Mouse (Mus musculus) kidney, embryonic 15.5 days (tissue): ENCODE data around the gene Rassf6. TPM values are rescaled to one million over a fixed set of nuclear protein-coding genes. Genes with fewer than 3 reads are reported as not detected.
"Not testable (repeated sequence)": the region's sequence is repeated elsewhere in the genome, so short reads cannot be mapped to it uniquely, and the experiment has no call there.

Source experiments
- ATAC-seq: fragments of 200-750 bp; cut with Nextera tagmentation; replicated peaks from 2 replicates; pipeline ENCODE4 v1.8.0; 2017; ENCODE audit warnings: moderate TSS enrichment; ENCODE audit not compliant: low FRiP score
- H3K27ac ChIP-seq: fragments of 300-500 bp; sonication (generic); 2 replicates; pipeline ENCODE4 v1.5.1; 2015; ENCODE audit warnings: mild to moderate bottlenecking, inconsistent platforms
- H3K27me3 ChIP-seq: fragments of 300-500 bp; sonication (generic); 2 replicates; pipeline ENCODE4 v1.6.1; 2015; ENCODE audit warnings: inconsistent platforms
- H3K36me3 ChIP-seq: fragments of 300-500 bp; sonication (generic); 2 replicates; pipeline ENCODE4 v1.6.1; 2015; ENCODE audit warnings: inconsistent platforms
- H3K4me1 ChIP-seq: fragments of 300-500 bp; sonication (generic); 2 replicates; pipeline ENCODE4 v1.6.1; 2015; ENCODE audit warnings: inconsistent platforms
- H3K4me2 ChIP-seq: fragments of 300-500 bp; sonication (generic); 2 replicates; pipeline ENCODE4 v1.6.1; 2015; ENCODE audit warnings: moderate library complexity, mild to moderate bottlenecking, inconsistent platforms
- H3K4me3 ChIP-seq: fragments of 300-500 bp; sonication (generic); replicated peaks from 2 replicates; pipeline ENCODE4 v1.5.1; 2015; ENCODE audit warnings: mild to moderate bottlenecking, inconsistent platforms
- H3K9ac ChIP-seq: fragments of 300-500 bp; sonication (generic); 2 replicates; pipeline ENCODE4 v1.6.1; 2015; ENCODE audit warnings: mild to moderate bottlenecking, inconsistent platforms
- H3K9me3 ChIP-seq: fragments of 300-500 bp; sonication (generic); replicated peaks from 2 replicates; pipeline ENCODE4 v1.6.1; 2016; ENCODE audit warnings: inconsistent platforms
- WGBS: fragments of 180-500 bp; shearing (Covaris S2); methylation state at CpG from one replicate; pipeline ENCODE4 v1.1.7; 2015; ENCODE audit warnings: mixed read lengths; 5-methylcytosine and 5-hydroxymethylcytosine counted together
- polyA plus RNA-seq: library from polyadenylated mRNA; unstranded; fragments of >200 nt; fragmentation: Nextera tagmentation; extraction: Ambion mirVana; gene quantifications from 2 replicates; pipeline ENCODE4 v1.2.1, GENCODE M21; 2015

The Rassf6 gene
- polyA plus RNA-seq, 1 experiment from 2014 or later: 12.1 TPM

GRCm38 (mm10) chr5:90621726-90622125 is 18.7 kb downstream of the Rassf6 start:
- Histone ChIP-seq H3K9ac (no peak overlapping the region), H3K4me1 (0 out of 2 replicates have a peak, but pooled peaks cover 3% of the 10 kb centered on the region), H3K4me3 (no peak overlapping the region), H3K4me2 (no peak overlapping the region), H3K9me3 (no peaks in the 10 kb centered on the region), H3K36me3 (no peaks in the 10 kb centered on the region), H3K27me3 (no peaks in the 10 kb centered on the region), H3K27ac (no peak overlapping the region)
- ATAC-seq: no peak
- WGBS: 90% methylated on average over 6 of the region's 6 CpGs

- Histone ChIP-seq H3K9ac (no peak overlapping the region), H3K27ac (no peak overlapping the region), H3K4me1 (0 out of 2 replicates have a peak, but pooled peaks cover 3% of the 10 kb centered on the region), H3K27me3 (no peaks in the 10 kb centered on the region), H3K9me3 (no peaks in the 10 kb centered on the region), H3K4me2 (no peak overlapping the region), H3K36me3 (no peaks in the 10 kb centered on the region), H3K4me3 (no peak overlapping the region)
- ATAC-seq: no peak
- 94% methylated on average over 2 of the region's 2 CpGs for WGBS
Measured at GRCm38 (mm10) chr5:90621316-90621715, 19.1 kb downstream of the Rassf6 start.

DNA sequence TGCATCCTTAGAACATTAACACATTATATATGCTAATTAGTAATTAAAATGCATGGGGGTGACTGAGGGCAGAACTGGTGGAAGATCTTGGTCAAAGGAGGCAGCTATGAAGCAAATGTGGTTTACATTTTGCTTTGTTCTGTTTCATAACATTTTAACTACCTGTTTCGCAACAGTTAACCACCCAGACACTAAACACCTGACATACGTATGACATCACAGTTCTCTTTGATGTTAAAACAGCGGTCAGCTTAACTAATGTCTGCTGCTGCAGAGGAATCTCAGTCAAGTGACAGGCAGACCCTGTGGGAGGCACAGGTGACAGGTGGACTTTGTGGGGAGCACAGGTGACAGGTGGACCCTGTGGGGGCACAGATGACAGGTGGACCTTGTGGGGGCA is 22.6 kb downstream of the Rassf6 start:
- 77% methylated on average over 3 of the region's 3 CpGs for WGBS
- Histone ChIP-seq H3K27ac (no peak overlapping the region), H3K4me2 (no peak overlapping the region), H3K4me1 (no peaks in the 10 kb centered on the region), H3K9ac (no peak overlapping the region), H3K9me3 (no peaks in the 10 kb centered on the region), H3K4me3 (no peak overlapping the region), H3K36me3 (no peaks in the 10 kb centered on the region), H3K27me3 (no peaks in the 10 kb centered on the region)
- ATAC-seq: no peak

- WGBS: 81% methylated on average over 1 of the region's 1 CpGs
- H3K4me1 ChIP-seq, ATAC-seq, H3K36me3 ChIP-seq, H3K27ac ChIP-seq, H3K9me3 ChIP-seq, H3K27me3 ChIP-seq, H3K4me2 ChIP-seq, H3K4me3 ChIP-seq, H3K9ac ChIP-seq: not testable (repeated sequence)
Measured at GRCm38 (mm10) chr5:90612751-90613150, 27.7 kb downstream of the Rassf6 start.

DNA sequence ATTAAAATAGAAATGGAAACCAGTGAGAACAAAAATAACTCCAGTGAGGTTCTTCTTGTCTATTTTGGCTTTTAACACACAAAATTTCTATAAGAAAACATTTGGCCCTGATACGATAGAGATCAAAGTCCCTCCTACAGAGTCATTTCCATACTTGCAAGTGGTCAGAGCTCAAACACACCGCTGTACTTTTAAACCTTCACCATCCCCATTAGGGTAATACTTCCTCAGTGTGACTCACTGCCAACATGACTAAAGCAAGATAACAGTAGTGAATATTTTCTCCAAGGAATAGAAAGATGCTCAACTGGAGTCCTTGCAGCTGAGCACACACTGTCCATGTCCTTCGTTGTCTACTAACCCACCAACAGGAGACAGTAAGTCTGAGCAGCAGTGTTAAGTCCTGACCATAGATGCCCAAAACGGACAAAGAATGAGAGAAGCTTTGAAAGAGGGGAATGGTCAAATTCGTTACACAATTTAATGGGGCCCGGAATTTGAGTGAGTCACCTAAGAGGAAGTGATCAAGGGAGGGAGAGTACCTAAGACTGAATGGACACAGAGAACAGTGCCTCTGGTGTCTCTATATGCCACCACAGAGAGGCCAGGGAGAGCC is 28.4 kb downstream of the Rassf6 start:
- H3K27me3 ChIP-seq: no peaks in the 10 kb centered on the region
- H3K4me1 ChIP-seq: 0 out of 2 replicates have a peak, but pooled peaks cover 4% of the 10 kb centered on the region
- ATAC-seq: no peak
- H3K9ac ChIP-seq: no peak overlapping the region
- no peak overlapping the region for H3K4me3 ChIP-seq
- no peak overlapping the region for H3K27ac ChIP-seq
- H3K9me3 ChIP-seq: no peaks in the 10 kb centered on the region
- WGBS: 78% methylated on average over 6 of the region's 6 CpGs
- no peaks in the 10 kb centered on the region for H3K36me3 ChIP-seq
- H3K4me2 ChIP-seq: no peak overlapping the region

GRCm38 (mm10) chr5:90611388-90611787 is 29.1 kb downstream of the Rassf6 start:
- no peak overlapping the region for H3K4me2 ChIP-seq
- H3K27me3 ChIP-seq: no peaks in the 10 kb centered on the region
- H3K27ac ChIP-seq: no peak overlapping the region
- 0 out of 2 replicates have a peak, but pooled peaks cover 4% of the 10 kb centered on the region for H3K4me1 ChIP-seq
- H3K4me3 ChIP-seq: no peak overlapping the region
- ATAC-seq: 0 out of 2 replicates have a peak, but pooled peaks have one; percentile 36
- H3K9me3 ChIP-seq: no peaks in the 10 kb centered on the region
- 72% methylated on average over 3 of the region's 3 CpGs for WGBS
- no peaks in the 10 kb centered on the region for H3K36me3 ChIP-seq
- H3K9ac ChIP-seq: no peak overlapping the region

GRCm38 (mm10) chr5:90608906-90609305 is 31.6 kb downstream of the Rassf6 start:
- Histone ChIP-seq H3K27ac (0 out of 2 replicates have a peak overlapping the region, but pooled peaks have one; percentile 1), H3K9ac (no peak overlapping the region), H3K27me3 (no peaks in the 10 kb centered on the region), H3K4me3 (no peak overlapping the region), H3K9me3 (no peaks in the 10 kb centered on the region), H3K36me3 (no peaks in the 10 kb centered on the region), H3K4me1 (0 out of 2 replicates have a peak, but pooled peaks cover 4% of the 10 kb centered on the region), H3K4me2 (no peak overlapping the region)
- no peak for ATAC-seq
- WGBS: 41% methylated on average over 11 of the region's 11 CpGs

DNA sequence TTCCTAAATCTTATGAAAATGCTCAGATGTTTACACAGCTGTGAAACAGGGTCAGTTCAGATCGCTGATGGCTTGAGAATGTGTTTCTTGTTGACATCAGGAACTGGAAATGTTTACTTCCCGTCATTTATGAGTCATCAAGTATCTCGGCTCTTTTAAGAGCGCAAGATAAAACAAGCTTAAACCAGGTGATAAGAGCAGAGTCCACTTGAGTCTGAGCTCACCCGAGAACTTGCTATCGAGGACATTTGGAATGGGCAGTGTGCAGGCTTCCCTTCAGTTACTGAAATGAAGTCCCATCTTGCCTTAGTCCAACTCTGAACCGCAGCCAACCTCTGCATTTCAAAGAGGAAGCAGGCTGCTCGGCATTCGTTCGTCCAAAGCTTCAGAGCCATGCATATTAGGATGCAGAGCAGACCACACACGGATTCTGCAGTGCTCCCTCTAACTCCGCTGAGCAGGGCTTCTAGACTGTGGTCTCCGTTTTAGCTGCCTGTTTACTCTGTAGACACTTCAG is 37.0 kb downstream of the Rassf6 start:
- no peak overlapping the region for H3K9ac ChIP-seq
- no peaks in the 10 kb centered on the region for H3K9me3 ChIP-seq
- H3K4me1 ChIP-seq: no peaks in the 10 kb centered on the region
- H3K36me3 ChIP-seq: no peaks in the 10 kb centered on the region
- ATAC-seq: peak; percentile 46; the same call in 1 of the 2 replicates
- H3K27me3 ChIP-seq: no peaks in the 10 kb centered on the region
- no peak overlapping the region for H3K4me3 ChIP-seq
- 45% methylated on average over 13 of the region's 13 CpGs for WGBS
- H3K4me2 ChIP-seq: peak overlapping the region; percentile 41
- 0 out of 2 replicates have a peak overlapping the region, but pooled peaks have one; percentile 30 for H3K27ac ChIP-seq

GRCm38 (mm10) chr5:90601469-90601868 is 39.0 kb downstream of the Rassf6 start:
- no peak overlapping the region for H3K4me2 ChIP-seq
- ATAC-seq: no peak
- WGBS: 21% methylated on average over 6 of the region's 6 CpGs
- H3K36me3 ChIP-seq: no peaks in the 10 kb centered on the region
- H3K9ac ChIP-seq: no peak overlapping the region
- H3K4me1 ChIP-seq: no peaks in the 10 kb centered on the region
- no peak overlapping the region for H3K4me3 ChIP-seq
- no peak overlapping the region for H3K27ac ChIP-seq
- H3K9me3 ChIP-seq: no peaks in the 10 kb centered on the region
- no peaks in the 10 kb centered on the region for H3K27me3 ChIP-seq

DNA sequence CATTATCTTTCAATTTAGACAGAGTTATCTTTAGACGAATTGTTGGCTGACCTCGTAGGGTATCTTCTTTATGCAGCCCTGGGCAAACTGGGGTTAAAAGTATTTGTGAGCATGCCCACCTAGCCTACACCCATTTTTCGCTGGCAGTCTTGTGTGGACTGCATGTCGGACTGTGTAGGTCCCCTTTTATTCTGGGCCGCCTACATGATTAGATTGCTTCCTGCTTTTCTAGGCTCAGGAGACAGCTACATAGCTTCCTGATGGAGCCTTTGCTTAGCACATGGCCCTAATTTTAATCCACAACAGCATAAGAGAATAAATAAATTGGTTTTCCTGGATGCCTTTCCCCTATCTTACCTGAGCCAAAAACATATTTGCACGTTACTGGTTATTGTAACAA is 44.3 kb downstream of the Rassf6 start:
- H3K27me3 ChIP-seq: no peaks in the 10 kb centered on the region
- WGBS: 86% methylated on average over 6 of the region's 6 CpGs
- no peak for ATAC-seq

DNA sequence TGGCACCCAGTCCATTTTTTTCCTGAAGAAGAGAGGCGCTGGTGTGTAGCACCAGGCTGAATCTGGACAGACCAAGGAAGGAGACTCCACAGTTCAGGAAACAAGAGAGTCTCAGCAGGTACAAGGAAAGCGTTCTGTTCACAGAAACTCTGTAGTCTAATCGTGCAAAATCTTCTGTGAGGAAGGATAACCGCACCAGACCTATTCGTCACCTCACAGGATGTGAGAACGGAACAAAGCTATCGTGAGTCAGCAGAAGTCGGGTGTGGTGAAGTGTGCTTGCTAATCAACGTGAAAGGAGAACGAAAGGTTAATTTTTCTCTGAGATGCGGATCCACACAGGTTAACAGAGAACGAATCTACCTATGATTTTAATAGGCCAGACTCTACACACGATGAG is 45.5 kb downstream of the Rassf6 start:
- H3K36me3 ChIP-seq: no peaks in the 10 kb centered on the region
- peaks cover 3% of the 10 kb centered on the region; the same call in 1 of the 2 replicates for H3K4me1 ChIP-seq
- H3K27me3 ChIP-seq: no peaks in the 10 kb centered on the region
- no peak overlapping the region for H3K4me3 ChIP-seq
- no peak for ATAC-seq
- no peak overlapping the region for H3K4me2 ChIP-seq
- H3K27ac ChIP-seq: no peak overlapping the region
- no peak overlapping the region for H3K9ac ChIP-seq
- 81% methylated on average over 13 of the region's 13 CpGs for WGBS
- H3K9me3 ChIP-seq: no peaks in the 10 kb centered on the region

More for the DNA sequence above, 44.3 kb downstream of the Rassf6 start:
- Histone ChIP-seq H3K4me1 (no peaks in the 10 kb centered on the region), H3K9ac (no peak overlapping the region), H3K27ac (no peak overlapping the region), H3K4me2 (no peak overlapping the region), H3K4me3 (no peak overlapping the region), H3K36me3 (no peaks in the 10 kb centered on the region), H3K9me3 (no peaks in the 10 kb centered on the region)

- H3K27me3 ChIP-seq: no peaks in the 10 kb centered on the region
- WGBS: 74% methylated on average over 6 of the region's 6 CpGs
- H3K4me1 ChIP-seq: peaks cover 6% of the 10 kb centered on the region
- H3K36me3 ChIP-seq: no peaks in the 10 kb centered on the region
- no peak overlapping the region for H3K4me3 ChIP-seq
- no peak overlapping the region for H3K27ac ChIP-seq
- H3K9me3 ChIP-seq: no peaks in the 10 kb centered on the region
- no peak overlapping the region for H3K9ac ChIP-seq
- H3K4me2 ChIP-seq: no peak overlapping the region
- no peak for ATAC-seq
Measured at GRCm38 (mm10) chr5:90591936-90592335, 48.5 kb downstream of the Rassf6 start.
